Mouse (Mus musculus) liver, embryonic 15.5 days (tissue): Measurements from ENCODE around the gene Ypel3. TPM values are rescaled to one million over a fixed set of nuclear protein-coding genes. Genes with fewer than 3 reads are reported as not detected.

Experiments
- ATAC-seq: fragments of 200-750 bp; cut with Nextera tagmentation; 2 replicates; pipeline ENCODE4 v1.8.0; 2017; ENCODE audit warnings: moderate number of reproducible peaks, mild to moderate bottlenecking, moderate library complexity; ENCODE audit not compliant: insufficient read depth
- H3K27ac ChIP-seq: fragments of 300-500 bp; sonication (generic); replicated peaks from 2 replicates; pipeline ENCODE4 v1.5.1; 2015; ENCODE audit warnings: mild to moderate bottlenecking, inconsistent platforms
- H3K27me3 ChIP-seq: fragments of 300-500 bp; sonication (generic); 2 replicates; pipeline ENCODE4 v1.6.1; 2015; ENCODE audit warnings: mild to moderate bottlenecking, inconsistent platforms
- H3K36me3 ChIP-seq: fragments of 300-500 bp; sonication (generic); replicated peaks from 2 replicates; pipeline ENCODE4 v1.6.1; 2015; ENCODE audit warnings: moderate library complexity, mild to moderate bottlenecking, inconsistent platforms
- H3K4me1 ChIP-seq: fragments of 300-500 bp; sonication (generic); replicated peaks from 2 replicates; pipeline ENCODE4 v1.6.1; 2015; ENCODE audit warnings: inconsistent platforms
- H3K4me2 ChIP-seq: fragments of 300-500 bp; sonication (generic); 2 replicates; pipeline ENCODE4 v1.6.1; 2015; ENCODE audit warnings: moderate library complexity, mild to moderate bottlenecking, inconsistent platforms
- H3K4me3 ChIP-seq: fragments of 300-500 bp; sonication (generic); replicated peaks from 2 replicates; pipeline ENCODE4 v1.5.1; 2015; ENCODE audit warnings: mild to moderate bottlenecking, inconsistent platforms
- H3K9ac ChIP-seq: fragments of 300-500 bp; sonication (generic); 2 replicates; pipeline ENCODE4 v1.6.1; 2015; ENCODE audit warnings: moderate library complexity, mild to moderate bottlenecking, inconsistent platforms
- H3K9me3 ChIP-seq: fragments of 300-500 bp; sonication (generic); replicated peaks from 2 replicates; pipeline ENCODE4 v1.6.1; 2016; ENCODE audit warnings: inconsistent platforms
- WGBS: fragments of 180-500 bp; shearing (Covaris S2); methylation state at CpG from one replicate; pipeline ENCODE4 v1.1.7; 2015; ENCODE audit warnings: mixed read lengths; ENCODE audit not compliant: insufficient replicate concordance; 5-methylcytosine and 5-hydroxymethylcytosine counted together
- polyA plus RNA-seq: library from polyadenylated mRNA; unstranded; fragments of >200 nt; fragmentation: Nextera tagmentation; extraction: Ambion mirVana; gene quantifications from 2 replicates; pipeline ENCODE4 v1.2.1, GENCODE M21; 2015

The Ypel3 gene
- polyA plus RNA-seq, 1 experiment from 2014 or later, result 103 TPM

GRCm38 (mm10) chr7:126793456-126794270 is 16.9 kb downstream of the Ypel3 start:
- H3K36me3 ChIP-seq, result peaks cover 51% of the 10 kb centered on the region
- no peaks in the 10 kb centered on the region for H3K9me3 ChIP-seq
- H3K9ac ChIP-seq, result peak overlapping the region; percentile 95; the same call in 1 of the 2 replicates
- no peak for ATAC-seq
- H3K4me1 ChIP-seq, result peaks cover 77% of the 10 kb centered on the region
- H3K4me3 ChIP-seq, result no peak overlapping the region
- no peaks in the 10 kb centered on the region for H3K27me3 ChIP-seq
- 67% methylated on average over 4 of the region's 4 CpGs for WGBS
- no peak overlapping the region for H3K4me2 ChIP-seq
- peak overlapping the region; percentile 19; the same call in 1 of the 2 replicates for H3K27ac ChIP-seq

- peaks cover 45% of the 10 kb centered on the region for H3K36me3 ChIP-seq
- ATAC-seq, result no peak
- no peak overlapping the region for H3K4me2 ChIP-seq
- H3K4me1 ChIP-seq, result peaks cover 81% of the 10 kb centered on the region
- no peak overlapping the region for H3K27ac ChIP-seq
- no peaks in the 10 kb centered on the region for H3K27me3 ChIP-seq
- H3K9ac ChIP-seq, result 0 out of 2 replicates have a peak overlapping the region, but pooled peaks have one; percentile 2
- no peaks in the 10 kb centered on the region for H3K9me3 ChIP-seq
- H3K4me3 ChIP-seq, result no peak overlapping the region
- WGBS, result 41% methylated on average over 4 of the region's 4 CpGs
These were observed 17.5 kb downstream of the Ypel3 start for GRCm38 (mm10) chr7:126794271-126794605.

GRCm38 (mm10) chr7:126795387-126796317 is 18.9 kb downstream of the Ypel3 start:
- Histone ChIP-seq H3K27me3 (no peaks in the 10 kb centered on the region), H3K36me3 (peaks cover 31% of the 10 kb centered on the region), H3K4me1 (peaks cover 87% of the 10 kb centered on the region), H3K9ac (no peak overlapping the region), H3K9me3 (no peaks in the 10 kb centered on the region), H3K27ac (no peak overlapping the region), H3K4me2 (no peak overlapping the region), H3K4me3 (no peak overlapping the region)
- no peak for ATAC-seq
- WGBS, result 76% methylated on average over 16 of the region's 16 CpGs

GRCm38 (mm10) chr7:126796350-126796932 is 19.7 kb downstream of the Ypel3 start:
- no peak for ATAC-seq
- Histone ChIP-seq H3K4me3 (no peak overlapping the region), H3K9me3 (no peaks in the 10 kb centered on the region), H3K4me2 (peak overlapping the region; percentile 97; the same call in 1 of the 2 replicates), H3K27me3 (no peaks in the 10 kb centered on the region), H3K4me1 (peaks cover 84% of the 10 kb centered on the region), H3K9ac (no peak overlapping the region), H3K36me3 (peaks cover 31% of the 10 kb centered on the region), H3K27ac (peak overlapping the region; percentile 31; the same call in 1 of the 2 replicates)
- WGBS, result 71% methylated on average over 8 of the region's 8 CpGs

GRCm38 (mm10) chr7:126797411-126798126 is 20.8 kb downstream of the Ypel3 start, which contains the start of gene Fam57b:
TSS of gene Fam57b (plus strand) at chr7:126797668.
- 7% methylated on average over 21 of the region's 21 CpGs for WGBS
- H3K27me3 ChIP-seq, result no peaks in the 10 kb centered on the region
- H3K4me1 ChIP-seq, result peaks cover 88% of the 10 kb centered on the region
- peak within 1 kb of the TSS; percentile 90 for H3K27ac ChIP-seq
- peaks cover 31% of the 10 kb centered on the region for H3K36me3 ChIP-seq
- H3K4me2 ChIP-seq, result peak within 1 kb of the TSS; percentile 97
- peak within 1 kb of the TSS; percentile 82 for H3K4me3 ChIP-seq
- peak within 1 kb of the TSS; percentile 75 for H3K9ac ChIP-seq
- no peaks in the 10 kb centered on the region for H3K9me3 ChIP-seq
- ATAC-seq, result no peak

GRCm38 (mm10) chr7:126798127-126799049 is 21.6 kb downstream of the Ypel3 start:
- peak; percentile 47 for ATAC-seq
- H3K27me3 ChIP-seq, result no peaks in the 10 kb centered on the region

GRCm38 (mm10) chr7:126799050-126799467 is 22.3 kb downstream of the Ypel3 start:
- Histone ChIP-seq H3K4me3 (peak overlapping the region; percentile 82), H3K9me3 (no peaks in the 10 kb centered on the region), H3K36me3 (peaks cover 31% of the 10 kb centered on the region), H3K27ac (peak overlapping the region; percentile 90), H3K27me3 (no peaks in the 10 kb centered on the region), H3K4me1 (peaks cover 84% of the 10 kb centered on the region), H3K4me2 (peak overlapping the region; percentile 97), H3K9ac (peak overlapping the region; percentile 75)
- WGBS, result under 1% methylated on average over 33 of the region's 36 CpGs
- ATAC-seq, result peak; percentile 93

More at GRCm38 (mm10) chr7:126798127-126799049, 21.6 kb downstream of the Ypel3 start:
- peak overlapping the region; percentile 97 for H3K4me2 ChIP-seq
- WGBS, result under 1% methylated on average over 40 of the region's 40 CpGs
- H3K27ac ChIP-seq, result peak overlapping the region; percentile 90
- peaks cover 31% of the 10 kb centered on the region for H3K36me3 ChIP-seq
- H3K9me3 ChIP-seq, result no peaks in the 10 kb centered on the region
- peak overlapping the region; percentile 75 for H3K9ac ChIP-seq
- H3K4me3 ChIP-seq, result peak overlapping the region; percentile 82
- peaks cover 87% of the 10 kb centered on the region for H3K4me1 ChIP-seq

- H3K9me3 ChIP-seq, result no peaks in the 10 kb centered on the region
- peak; percentile 73 for ATAC-seq
- peaks cover 78% of the 10 kb centered on the region for H3K4me1 ChIP-seq
- H3K9ac ChIP-seq, result peak overlapping the region; percentile 75
- peak overlapping the region; percentile 82 for H3K4me3 ChIP-seq
- peaks cover 29% of the 10 kb centered on the region for H3K36me3 ChIP-seq
- peak overlapping the region; percentile 97 for H3K4me2 ChIP-seq
- H3K27me3 ChIP-seq, result no peaks in the 10 kb centered on the region
- peak overlapping the region; percentile 90 for H3K27ac ChIP-seq
- WGBS, result 3% methylated on average over 38 of the region's 38 CpGs
These were observed 22.9 kb downstream of the Ypel3 start for GRCm38 (mm10) chr7:126799468-126800268.
